In the genomic region with DNA sequence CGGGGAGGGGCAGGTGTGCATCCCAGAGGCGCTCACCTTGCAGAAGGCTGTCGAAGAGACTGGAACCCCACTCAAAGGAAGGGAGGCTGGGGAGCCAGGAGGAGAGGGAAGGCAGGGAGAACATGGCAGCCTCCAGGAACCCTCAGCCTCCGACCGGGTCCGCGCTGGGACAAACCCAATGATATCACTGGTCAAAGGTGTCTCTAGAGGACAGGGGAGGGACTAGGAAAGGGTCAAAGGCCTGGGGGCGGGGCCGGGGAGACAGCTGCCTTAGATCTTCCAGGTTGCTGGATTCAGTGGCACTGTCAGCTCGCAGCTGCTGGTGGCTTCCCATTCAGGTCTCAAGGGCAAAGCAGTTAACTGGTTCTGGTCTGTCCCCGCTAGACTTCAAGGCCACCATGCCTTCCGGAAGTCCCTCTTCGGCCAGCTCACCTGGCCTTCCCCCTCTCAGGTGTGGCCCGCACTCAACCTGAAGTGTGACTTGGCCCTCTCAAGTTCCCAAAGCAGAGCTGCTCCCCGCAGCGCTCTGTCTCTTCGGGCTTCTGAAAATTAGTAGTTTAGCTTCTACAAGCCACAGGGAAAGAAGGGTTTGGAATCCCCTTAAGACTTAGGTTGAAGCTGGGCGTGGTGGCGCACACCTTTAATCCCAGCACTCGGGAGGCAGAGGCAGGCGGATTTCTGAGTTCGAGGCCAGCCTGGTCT, we compare ENCODE assay signal across 8 mouse cellular contexts. TPM values are rescaled to one million over a fixed set of nuclear protein-coding genes. Genes with fewer than 3 reads are reported as not detected.
DNase-seq lines count a peak whose midpoint lies in the region; ATAC-seq lines count a peak whose summit lies in the region.

No protein-coding gene starts in this region.

- H3K27ac ChIP-seq in limb, embryonic 11.5 days (replicated peaks; ENCODE audit: low read depth, low read length), result no peak overlapping the region
- H3K27ac ChIP-seq in midbrain, embryonic 11.5 days (ENCODE audit: low read depth, low read length), result no peak overlapping the region

- DNase-seq in A20 (ENCODE audit: low read depth, low spot score), result peak; percentile 56
- peak; percentile 94 for DNase-seq in ZHBTc4 (ENCODE audit: low read depth, low spot score)
- DNase-seq in heart, postnatal 10 days, result peak; percentile 33 to 46
- peak; percentile 53 for DNase-seq in limb, embryonic 11.5 days (ENCODE audit: low spot score)
- DNase-seq in midbrain, embryonic 11.5 days (ENCODE audit: low spot score, missing footprints), result peak; percentile 90
- DNase-seq in right cerebral cortex, postnatal 10 days (ENCODE audit: low spot score in 2 of 2), result no peak
- no peak for DNase-seq in gastrocnemius, postnatal 10 days
- DNase-seq in T-cell, adult 2 months (ENCODE audit: low spot score), result no peak

- peaks cover 9% of the 10 kb centered on the region; the same call in 1 of the 2 replicates for H3K4me1 ChIP-seq in limb, embryonic 11.5 days (ENCODE audit: control insufficient read depth, insufficient read depth, low read length)
- H3K4me1 ChIP-seq in midbrain, embryonic 11.5 days (ENCODE audit: control insufficient read depth, insufficient read depth, low read length), result peaks cover 5% of the 10 kb centered on the region

- WGBS in limb, embryonic 11.5 days, result 12% methylated on average over 21 of the region's 22 CpGs
- WGBS in midbrain, embryonic 11.5 days, result 10% methylated on average over 22 of the region's 22 CpGs

- peak overlapping the region; percentile 45; the same call in 1 of the 2 replicates for H3K9ac ChIP-seq in limb, embryonic 11.5 days (ENCODE audit: low read length)
- peak overlapping the region; percentile 38 for H3K9ac ChIP-seq in midbrain, embryonic 11.5 days (ENCODE audit: low read length)

- intact Hi-C loops in heart, postnatal 10 days (cut with DNase I), result loop anchor here (2.0 to 5.0 kb wide), 3 partner anchors 63 to 339 kb away; no protein-coding TSS in a partner anchor

- no peaks in the 10 kb centered on the region for H3K27me3 ChIP-seq in limb, embryonic 11.5 days (ENCODE audit: control insufficient read depth, insufficient read depth, low read length)
- H3K27me3 ChIP-seq in midbrain, embryonic 11.5 days (ENCODE audit: control insufficient read depth, insufficient read depth, low read length), result no peaks in the 10 kb centered on the region; the same call in 1 of the 2 replicates

- peak overlapping the region; percentile 20 for H3K4me3 ChIP-seq in limb, embryonic 11.5 days (ENCODE audit: low read depth, low read length)
- peak overlapping the region; percentile 17 for H3K4me3 ChIP-seq in midbrain, embryonic 11.5 days (ENCODE audit: low read depth, low read length)

- H3K9me3 ChIP-seq in limb, embryonic 11.5 days (ENCODE audit: control insufficient read depth, low read length), result no peaks in the 10 kb centered on the region
- H3K9me3 ChIP-seq in midbrain, embryonic 11.5 days (ENCODE audit: control insufficient read depth, low read length), result no peaks in the 10 kb centered on the region

- no peak for ATAC-seq in limb, embryonic 11.5 days (ENCODE audit: insufficient number of reproducible peaks, low FRiP score, low TSS enrichment, low read depth)
- peak; percentile 29 for ATAC-seq in midbrain, embryonic 11.5 days (ENCODE audit: low FRiP score)

- no peaks in the 10 kb centered on the region; the same call in 1 of the 2 replicates for H3K36me3 ChIP-seq in limb, embryonic 11.5 days (ENCODE audit: control insufficient read depth, insufficient read depth, low read length)
- no peaks in the 10 kb centered on the region for H3K36me3 ChIP-seq in midbrain, embryonic 11.5 days (ENCODE audit: control insufficient read depth, insufficient read depth, low read length)

- H3K4me2 ChIP-seq in limb, embryonic 11.5 days (ENCODE audit: low read depth, severe bottlenecking), result peak overlapping the region; percentile 51
- peak overlapping the region; percentile 45 for H3K4me2 ChIP-seq in midbrain, embryonic 11.5 days

RNA-seq across cellular contexts. Expression of a gene that starts 0.4 kb away (rescaled TPM):
- 10 to 100 TPM; 11.2 to 15.6 TPM for total RNA-seq in heart, postnatal 10 days (2021)
- polyA plus RNA-seq in limb, embryonic 11.5 days (2014; fragmentation: Nextera tagmentation; extraction: Ambion mirVana), result 0.27 and 0.60 TPM in 2 replicates
- 0.48 and 0.59 TPM in 2 replicates for polyA plus RNA-seq in midbrain, embryonic 11.5 days (2014; fragmentation: Nextera tagmentation; extraction: Ambion mirVana)
- 1 to 10 TPM; 1.7 to 2.2 TPM for total RNA-seq in gastrocnemius, postnatal 10 days (2021)

RNA-seq across cellular contexts. Expression of a gene that starts 5.6 kb away (rescaled TPM):
- 10 to 100 TPM; 81.1 to 84.5 TPM for total RNA-seq in heart, postnatal 10 days (2021)
- not detected in 2 replicates for polyA plus RNA-seq in limb, embryonic 11.5 days (2014; fragmentation: Nextera tagmentation; extraction: Ambion mirVana)
- polyA plus RNA-seq in midbrain, embryonic 11.5 days (2014; fragmentation: Nextera tagmentation; extraction: Ambion mirVana), result not detected in 2 replicates
- total RNA-seq in gastrocnemius, postnatal 10 days (2021), result 10 to 100 TPM; 10.5 to 12.8 TPM

RNA-seq across cellular contexts. Expression of a gene that starts 12.1 kb away (rescaled TPM):
- total RNA-seq in heart, postnatal 10 days (2021), result 100 to 1,000 TPM; 241 to 248 TPM
- 67.2 and 73.2 TPM in 2 replicates for polyA plus RNA-seq in limb, embryonic 11.5 days (2014; fragmentation: Nextera tagmentation; extraction: Ambion mirVana)
- polyA plus RNA-seq in midbrain, embryonic 11.5 days (2014; fragmentation: Nextera tagmentation; extraction: Ambion mirVana), result 20.0 and 21.2 TPM in 2 replicates
- 1 to 10 TPM; 3.8 to 6.6 TPM for total RNA-seq in gastrocnemius, postnatal 10 days (2021)

RNA-seq across cellular contexts. Expression of a gene that starts 46.7 kb away (rescaled TPM):
- 10 to 100 TPM; 81.0 to 83.1 TPM for total RNA-seq in heart, postnatal 10 days (2021)
- 3.9 and 4.4 TPM in 2 replicates for polyA plus RNA-seq in limb, embryonic 11.5 days (2014; fragmentation: Nextera tagmentation; extraction: Ambion mirVana)
- 2.4 and 3.0 TPM in 2 replicates for polyA plus RNA-seq in midbrain, embryonic 11.5 days (2014; fragmentation: Nextera tagmentation; extraction: Ambion mirVana)
- total RNA-seq in gastrocnemius, postnatal 10 days (2021), result 10 to 100 TPM; 26.8 to 29.3 TPM

Comparison
In these comparisons a context has a peak if more than half of its experiments do, and no peak if none do; other contexts are left out.
1. DNase-seq: peak in A20 (single experiment), ZHBTc4 (single experiment), heart, postnatal 10 days (2 of 2), limb, embryonic 11.5 days (single experiment) and midbrain, embryonic 11.5 days (single experiment); none in right cerebral cortex, postnatal 10 days (0 of 2), gastrocnemius, postnatal 10 days (single experiment) and T-cell, adult 2 months (single experiment).
2. RNA of a gene that starts 5.6 kb away (total RNA-seq): 81.1 to 84.5 TPM in heart, postnatal 10 days; 10.5 to 12.8 TPM in gastrocnemius, postnatal 10 days; every median in the first group is over 4 times any median in the second.
3. RNA of a gene that starts 12.1 kb away (total RNA-seq): 241 to 248 TPM in heart, postnatal 10 days; 3.8 to 6.6 TPM in gastrocnemius, postnatal 10 days; every median in the first group is over 10 times any median in the second.